8 mouse cellular contexts compared by ENCODE assay signal in the genomic region with DNA sequence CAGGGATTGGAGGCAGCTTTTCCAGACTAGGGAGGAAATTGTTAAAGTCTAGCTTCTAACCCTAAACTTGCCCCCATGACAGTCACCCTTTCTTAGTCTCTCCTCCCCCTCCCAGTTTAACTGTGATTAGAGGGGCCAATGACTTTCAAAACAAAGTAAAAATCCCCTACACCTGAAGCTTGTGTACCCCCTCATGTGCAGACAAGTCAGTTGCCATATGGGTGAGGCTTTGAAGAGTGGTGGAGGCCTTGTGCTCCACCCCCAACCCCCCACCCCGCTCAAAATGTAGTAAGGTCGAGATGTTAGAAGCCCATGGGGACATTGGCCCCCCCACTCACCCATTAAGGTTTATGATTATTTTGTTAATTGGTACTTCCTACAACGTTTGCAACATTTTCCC. TPM values are rescaled to one million over a fixed set of nuclear protein-coding genes. Genes with fewer than 3 reads are reported as not detected.
DNase-seq lines count a peak whose midpoint lies in the region; ATAC-seq and TF ChIP-seq lines count a peak whose summit lies in the region.

No protein-coding gene starts in this region.

- no peak for ATAC-seq in kidney, postnatal 0 days (replicated peaks; ENCODE audit: low FRiP score, low read depth)
- ATAC-seq in hindbrain, embryonic 16.5 days = no peak
- no peak for ATAC-seq in midbrain, embryonic 15.5 days (replicated peaks)

- TF ChIP-seq CTCF in kidney, postnatal 0 days (IDR thresholded peaks at IDR 0.05; ENCODE audit: low read depth) = no peak

- H3K36me3 ChIP-seq in kidney, postnatal 0 days (ENCODE audit: insufficient read depth, low read length) = no peaks in the 10 kb centered on the region
- peaks cover 34% of the 10 kb centered on the region for H3K36me3 ChIP-seq in embryonic facial prominence, embryonic 10.5 days (replicated peaks)
- peaks cover 4% of the 10 kb centered on the region for H3K36me3 ChIP-seq in hindbrain, embryonic 16.5 days (ENCODE audit: control insufficient read depth, insufficient read depth, low read length)
- no peaks in the 10 kb centered on the region; the same call in 1 of the 2 replicates for H3K36me3 ChIP-seq in midbrain, embryonic 15.5 days (replicated peaks)

- peak overlapping the region; percentile 86 for H3K27ac ChIP-seq in kidney, postnatal 0 days
- peak overlapping the region; percentile 92 for H3K27ac ChIP-seq in embryonic facial prominence, embryonic 10.5 days (replicated peaks)
- H3K27ac ChIP-seq in hindbrain, embryonic 16.5 days (ENCODE audit: low read depth, low read length) = peak overlapping the region; percentile 91; the same call in 1 of the 2 replicates
- peak overlapping the region; percentile 96 for H3K27ac ChIP-seq in midbrain, embryonic 15.5 days

- H3K4me2 ChIP-seq in kidney, postnatal 0 days (ENCODE audit: low read length) = peak overlapping the region; percentile 88
- H3K4me2 ChIP-seq in hindbrain, embryonic 16.5 days (ENCODE audit: low read length) = peak overlapping the region; percentile 81
- H3K4me2 ChIP-seq in midbrain, embryonic 15.5 days = peak overlapping the region; percentile 79

- H3K4me3 ChIP-seq in kidney, postnatal 0 days (replicated peaks; ENCODE audit: low read depth, low read length) = peak overlapping the region; percentile 79
- H3K4me3 ChIP-seq in embryonic facial prominence, embryonic 10.5 days = peak overlapping the region; percentile 79
- H3K4me3 ChIP-seq in hindbrain, embryonic 16.5 days (ENCODE audit: low read length) = peak overlapping the region; percentile 61
- peak overlapping the region; percentile 72 for H3K4me3 ChIP-seq in midbrain, embryonic 15.5 days

- H3K27me3 ChIP-seq in kidney, postnatal 0 days (ENCODE audit: insufficient read depth, low read length) = no peaks in the 10 kb centered on the region
- H3K27me3 ChIP-seq in embryonic facial prominence, embryonic 10.5 days (replicated peaks; ENCODE audit: low read depth, poor library complexity, severe bottlenecking) = peaks cover 21% of the 10 kb centered on the region
- H3K27me3 ChIP-seq in hindbrain, embryonic 16.5 days (replicated peaks; ENCODE audit: control insufficient read depth, insufficient read depth, low read length) = no peaks in the 10 kb centered on the region; the same call in 1 of the 2 replicates
- 0 out of 2 replicates have a peak, but pooled peaks cover 3% of the 10 kb centered on the region for H3K27me3 ChIP-seq in midbrain, embryonic 15.5 days (replicated peaks)

- 18% methylated on average over 3 of the region's 3 CpGs for WGBS in kidney, postnatal 0 days
- 5% methylated on average over 3 of the region's 3 CpGs for WGBS in embryonic facial prominence, embryonic 10.5 days
- 4% methylated on average over 3 of the region's 3 CpGs for WGBS in hindbrain, embryonic 16.5 days
- 7% methylated on average over 3 of the region's 3 CpGs for WGBS in midbrain, embryonic 15.5 days

- no peaks in the 10 kb centered on the region for H3K9me3 ChIP-seq in kidney, postnatal 0 days (replicated peaks; ENCODE audit: low read length)
- H3K9me3 ChIP-seq in embryonic facial prominence, embryonic 10.5 days = no peaks in the 10 kb centered on the region
- H3K9me3 ChIP-seq in hindbrain, embryonic 16.5 days (ENCODE audit: control insufficient read depth, low read length) = no peaks in the 10 kb centered on the region
- H3K9me3 ChIP-seq in midbrain, embryonic 15.5 days = no peaks in the 10 kb centered on the region

- no peak for DNase-seq in kidney, postnatal 0 days (ENCODE audit: low spot score)
- DNase-seq in kidney, postnatal 36 days = no peak
- DNase-seq in embryonic facial prominence, embryonic 10.5 days (ENCODE audit: low spot score) = no peak
- no peak for DNase-seq in urinary bladder, adult 2 months (ENCODE audit: low spot score)
- DNase-seq in spleen, adult 12 weeks (ENCODE audit: low spot score) = no peak
- DNase-seq in kidney, adult 8-10 months = no peak

- H3K4me1 ChIP-seq in kidney, postnatal 0 days (replicated peaks; ENCODE audit: insufficient read depth, low read length) = 0 out of 2 replicates have a peak, but pooled peaks cover under 1% of the 10 kb centered on the region
- peaks cover 45% of the 10 kb centered on the region for H3K4me1 ChIP-seq in embryonic facial prominence, embryonic 10.5 days
- H3K4me1 ChIP-seq in hindbrain, embryonic 16.5 days (ENCODE audit: control insufficient read depth, insufficient read depth, low read depth, low read length) = peaks cover 36% of the 10 kb centered on the region
- peaks cover 55% of the 10 kb centered on the region for H3K4me1 ChIP-seq in midbrain, embryonic 15.5 days

- peak overlapping the region; percentile 92 for H3K9ac ChIP-seq in kidney, postnatal 0 days (ENCODE audit: low read depth, low read length)
- peak overlapping the region; percentile 82 for H3K9ac ChIP-seq in hindbrain, embryonic 16.5 days (ENCODE audit: low read depth, low read length)
- peak overlapping the region; percentile 96 for H3K9ac ChIP-seq in midbrain, embryonic 15.5 days

RNA-seq across cellular contexts. Expression of gene Lbh, which starts 1.5 kb away (rescaled TPM):
- polyA plus RNA-seq in kidney, postnatal 0 days (2015; fragmentation: Nextera tagmentation; extraction: Ambion mirVana) = 8.9 and 9.0 TPM in 2 replicates
- polyA plus RNA-seq in embryonic facial prominence, embryonic 10.5 days (2016; fragmentation: Nextera tagmentation; extraction: Ambion mirVana) = 2.1 and 2.2 TPM in 2 replicates
- 4.5 and 6.5 TPM in 2 replicates for polyA plus RNA-seq in hindbrain, embryonic 16.5 days (2015; fragmentation: Nextera tagmentation; extraction: Ambion mirVana)
- 5.7 and 5.9 TPM in 2 replicates for polyA plus RNA-seq in midbrain, embryonic 15.5 days (2015; fragmentation: Nextera tagmentation; extraction: Ambion mirVana)
- polyA plus RNA-seq in urinary bladder, adult 2 months (2012; rRNA removed) = 42.9 and 49.5 TPM in 2 replicates
